Mouse (Mus musculus): ENCODE results near the gene Cox8a.

Cox8a gene

DNA sequence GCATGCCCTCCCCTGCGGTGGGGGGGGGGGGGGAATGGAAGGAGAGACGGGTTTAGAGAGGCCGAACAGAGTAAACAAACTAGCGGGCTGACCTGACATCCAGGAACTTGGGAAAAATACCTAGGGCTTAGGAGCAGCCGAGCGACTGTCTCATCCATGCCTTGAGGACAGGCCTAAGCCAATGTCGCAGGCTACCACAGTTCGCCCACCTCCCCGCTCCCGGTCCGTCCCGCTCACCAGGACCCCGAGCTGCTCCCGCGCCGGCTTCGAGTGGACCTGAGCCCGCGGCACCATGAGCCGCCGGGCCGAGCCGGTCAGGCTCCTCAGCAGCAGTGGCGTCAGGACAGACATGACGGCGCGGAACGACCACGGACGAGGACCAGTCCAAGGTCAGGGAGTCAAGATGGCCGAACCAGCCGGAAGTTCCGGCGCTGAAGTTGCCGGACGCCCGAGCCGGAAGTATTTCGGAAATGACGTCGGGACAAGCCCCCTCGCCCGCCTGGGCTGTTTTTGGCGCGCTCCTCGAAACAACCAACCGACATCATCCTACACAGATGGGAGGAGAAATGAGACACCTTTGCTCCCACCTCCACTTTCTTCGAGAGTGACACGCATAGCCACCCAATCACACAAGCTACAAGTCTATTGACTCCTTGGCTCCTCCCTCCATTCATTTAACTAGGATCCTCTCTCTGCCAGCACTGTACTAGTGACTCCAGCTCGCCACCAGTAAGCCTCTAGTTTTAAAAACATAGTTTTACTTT, at the start of gene Cox8a:
Gene Cox8a (minus strand): TSS at position 455 of the 764 bp plus-strand sequence.
- peak; percentile 91 to 92 for DNase-seq (ENCODE audit: low read depth in 1 of 2, low spot score in 2 of 2)

GRCm38 (mm10) chr19:7266421-7266831, 49.0 kb upstream of the Cox8a start:
- no peak for DNase-seq (ENCODE audit: low read depth in 1 of 2, low spot score in 2 of 2)

DNA sequence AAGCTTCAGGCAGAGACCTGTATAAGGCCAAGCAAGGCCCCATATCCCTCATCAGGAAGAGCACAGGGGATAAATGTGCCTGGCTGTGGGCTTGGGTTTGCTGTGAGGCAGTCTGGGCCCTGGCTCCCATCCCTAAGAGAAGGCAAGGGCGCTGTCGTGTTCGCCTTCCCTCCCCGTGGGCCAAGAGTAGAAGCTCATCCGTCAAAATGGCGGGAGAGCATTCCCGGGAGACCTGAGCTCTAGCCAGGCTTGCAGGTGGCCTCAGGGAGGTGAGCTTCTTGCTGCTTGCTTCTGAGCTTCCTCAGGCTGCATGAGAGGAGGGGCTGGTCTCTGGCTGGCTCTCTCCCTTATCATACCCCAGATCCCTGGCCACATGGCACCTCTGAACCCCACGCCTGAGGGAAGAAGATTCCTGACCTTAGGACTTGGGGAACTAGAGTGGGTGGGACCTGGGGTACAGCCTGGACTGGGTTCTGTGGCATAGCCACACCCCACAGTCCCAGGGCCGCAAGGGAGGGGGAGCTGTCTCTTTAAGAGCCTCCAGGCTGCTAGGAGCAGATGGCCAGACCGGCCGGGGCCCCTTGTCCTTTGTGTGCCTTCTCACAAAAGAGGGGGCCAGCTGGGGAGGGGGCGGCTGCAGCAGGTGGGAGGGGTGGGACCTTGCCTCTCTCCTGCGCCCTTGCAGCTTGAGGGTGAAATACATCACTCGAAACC, 48.2 kb upstream of the Cox8a start:
- DNase-seq (ENCODE audit: low read depth in 1 of 2, low spot score in 2 of 2), result no peak

GRCm38 (mm10) chr19:7264766-7265331, 47.4 kb upstream of the Cox8a start:
- no peak for DNase-seq (ENCODE audit: low read depth in 1 of 2, low spot score in 2 of 2)

GRCm38 (mm10) chr19:7264088-7264765, 46.8 kb upstream of the Cox8a start:
- peak in 1 of 2 experiments; percentile 57 for DNase-seq (ENCODE audit: low read depth in 1 of 2, low spot score in 2 of 2)

- no peak for DNase-seq (ENCODE audit: low read depth in 1 of 2, low spot score in 2 of 2)
These were observed 45.2 kb upstream of the Cox8a start for GRCm38 (mm10) chr19:7262592-7262991.

GRCm38 (mm10) chr19:7261964-7262363, 44.5 kb upstream of the Cox8a start:
- no peak for DNase-seq (ENCODE audit: low read depth in 1 of 2, low spot score in 2 of 2)

DNA sequence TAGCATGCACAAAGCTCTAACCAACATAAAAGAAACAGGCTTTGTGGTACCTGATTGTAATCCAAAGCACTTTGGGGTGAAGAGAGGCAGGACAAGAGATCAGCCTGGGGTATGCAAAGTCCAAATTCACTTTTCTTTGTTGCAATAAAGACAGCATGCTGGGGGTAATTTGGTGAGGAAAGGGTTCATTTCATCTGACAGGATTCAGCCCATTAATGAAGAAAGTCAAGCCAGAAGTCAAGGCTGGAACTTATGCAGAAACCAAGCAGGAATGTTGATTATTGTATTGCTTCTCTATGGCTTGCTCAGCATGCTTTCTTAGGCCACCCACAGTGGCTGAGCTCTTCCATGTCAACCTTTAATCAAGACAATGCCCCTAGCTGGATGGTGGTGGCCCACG, 44.1 kb upstream of the Cox8a start:
- no peak for DNase-seq (ENCODE audit: low read depth in 1 of 2, low spot score in 2 of 2)

DNA sequence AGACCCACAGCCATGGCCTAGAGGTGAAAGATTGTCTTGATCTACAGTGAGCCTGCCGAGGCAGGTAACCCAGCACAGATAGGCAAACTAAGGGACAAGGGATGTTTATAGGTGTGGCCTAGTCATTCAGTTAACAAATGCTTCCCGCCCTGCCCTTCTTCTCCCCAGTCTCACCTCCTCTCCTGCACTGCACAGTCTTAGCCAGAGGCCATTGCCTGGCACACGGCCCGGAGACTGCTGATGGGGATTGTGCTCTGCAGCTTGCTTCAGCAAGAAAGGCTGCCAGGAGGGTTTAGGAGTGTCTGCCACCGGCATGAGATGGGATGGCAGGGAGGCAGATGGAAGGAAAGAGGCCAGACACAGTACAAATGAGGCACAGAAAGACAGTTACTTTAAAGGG, 40.5 kb upstream of the Cox8a start:
- no peak for DNase-seq (ENCODE audit: low read depth in 1 of 2, low spot score in 2 of 2)

- no peak for DNase-seq (ENCODE audit: low read depth in 1 of 2, low spot score in 2 of 2)
These were observed 28.6 kb upstream of the Cox8a start for GRCm38 (mm10) chr19:7246021-7246420.

- peak; percentile 60 to 86 for DNase-seq (ENCODE audit: low read depth in 1 of 2, low spot score in 2 of 2)
These were observed 23.6 kb upstream of the Cox8a start, which contains the start of gene Naa40 for GRCm38 (mm10) chr19:7240782-7241690. TSS of gene Naa40 (minus strand) at chr19:7241183.

- DNase-seq (ENCODE audit: low read depth in 1 of 2, low spot score in 2 of 2), result peak in 1 of 2 experiments; percentile 15
These were observed 22.9 kb upstream of the Cox8a start for GRCm38 (mm10) chr19:7240291-7240690.

- DNase-seq (ENCODE audit: low read depth in 1 of 2, low spot score in 2 of 2), result no peak
These were observed 22.2 kb upstream of the Cox8a start for GRCm38 (mm10) chr19:7239574-7239973.

GRCm38 (mm10) chr19:7236742-7237141, 19.3 kb upstream of the Cox8a start:
- no peak for DNase-seq (ENCODE audit: low read depth in 1 of 2, low spot score in 2 of 2)

DNA sequence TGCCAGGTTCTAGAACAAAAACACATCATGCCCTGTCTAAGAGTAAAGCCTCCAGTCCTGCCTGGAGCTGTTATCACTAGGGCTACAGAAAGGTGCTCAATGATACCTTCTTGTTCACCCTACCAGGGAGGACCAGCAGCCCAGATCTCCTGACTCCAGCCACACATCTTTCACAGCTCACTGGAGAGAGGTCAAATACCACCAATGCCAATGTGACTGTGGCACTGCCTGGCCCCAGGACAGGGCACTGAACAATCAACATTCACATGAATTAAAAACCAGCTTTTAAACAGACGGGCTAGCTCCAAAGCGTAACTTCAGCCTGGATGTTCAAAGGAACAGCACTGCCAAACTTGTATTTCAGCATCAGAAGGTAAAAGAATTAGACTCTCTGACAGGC, 18.6 kb upstream of the Cox8a start:
- no peak for DNase-seq (ENCODE audit: low read depth in 1 of 2, low spot score in 2 of 2)

DNA sequence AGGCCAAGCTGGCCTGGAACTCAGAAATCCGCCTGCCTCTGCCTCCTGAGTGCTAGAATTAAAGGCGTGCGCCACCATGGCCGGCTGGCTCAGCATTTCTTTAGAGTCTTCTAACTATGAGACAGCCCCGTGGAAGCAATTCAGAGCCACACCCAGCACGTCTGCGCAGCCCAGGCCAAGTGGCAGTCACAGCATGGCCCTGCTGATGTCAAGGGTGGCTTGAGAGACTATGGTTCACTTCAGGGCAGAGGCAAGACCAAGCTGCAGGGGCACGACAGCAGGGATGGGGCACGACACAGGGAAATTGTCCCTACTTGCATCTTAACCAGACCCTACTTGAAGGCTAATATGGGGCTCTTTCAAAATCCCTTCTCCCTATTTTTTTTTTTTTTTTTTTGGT, 18.0 kb upstream of the Cox8a start:
- DNase-seq (ENCODE audit: low read depth in 1 of 2, low spot score in 2 of 2), result no peak

GRCm38 (mm10) chr19:7234537-7235221, 17.3 kb upstream of the Cox8a start:
- peak; percentile 48 to 79 for DNase-seq (ENCODE audit: low read depth in 1 of 2, low spot score in 2 of 2)

DNA sequence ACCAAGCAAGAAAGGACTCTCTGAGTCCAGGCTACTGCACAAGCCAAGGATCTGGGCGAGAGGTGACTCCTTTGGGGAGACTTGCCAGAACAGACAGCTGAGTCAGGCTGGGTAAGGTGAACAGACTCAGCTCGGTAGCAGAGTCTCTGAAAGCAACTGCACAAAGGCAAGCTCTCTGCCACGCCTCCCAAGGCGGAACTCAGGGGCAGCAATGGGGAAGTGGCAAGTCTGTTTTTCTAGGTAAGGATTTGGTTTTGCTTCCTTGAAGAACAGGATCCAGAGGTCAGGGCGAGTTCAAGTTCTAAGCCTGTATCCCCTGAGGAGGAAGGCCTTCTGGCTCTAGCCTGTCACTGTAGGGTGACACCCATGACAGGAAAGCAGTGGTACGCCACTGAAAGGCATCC, 9.1 kb upstream of the Cox8a start:
- DNase-seq (ENCODE audit: low read depth in 1 of 2, low spot score in 2 of 2), result peak; percentile 71 to 80

DNA sequence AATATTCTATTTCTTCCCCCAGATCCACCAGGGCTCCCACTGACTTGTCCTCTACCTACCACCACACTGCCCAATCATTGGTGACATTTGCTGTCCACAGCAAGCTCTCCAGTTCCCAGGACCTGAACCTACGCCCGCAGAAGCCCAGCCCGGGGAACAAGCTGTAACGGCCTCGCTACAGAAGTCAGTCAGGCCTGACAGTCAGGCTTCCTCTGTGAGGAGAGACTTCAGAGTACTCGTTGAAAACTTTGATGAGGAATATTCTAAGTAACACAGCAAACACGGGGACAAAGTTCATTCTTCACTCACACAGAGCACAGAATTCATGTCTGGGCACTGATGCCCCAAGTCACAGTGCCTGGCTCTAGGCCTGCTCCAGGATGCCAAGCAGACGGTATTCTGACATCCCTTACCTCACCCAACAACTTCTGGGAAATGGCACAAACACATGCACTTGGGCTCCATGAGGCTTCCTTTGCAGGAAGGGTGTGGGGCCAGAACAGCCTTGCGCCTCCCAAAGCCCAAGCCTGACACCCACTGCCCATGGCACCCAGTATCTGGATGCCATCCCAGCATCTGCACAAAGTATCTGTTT, 7.8 kb upstream of the Cox8a start:
- DNase-seq (ENCODE audit: low read depth in 1 of 2, low spot score in 2 of 2), result no peak

DNA sequence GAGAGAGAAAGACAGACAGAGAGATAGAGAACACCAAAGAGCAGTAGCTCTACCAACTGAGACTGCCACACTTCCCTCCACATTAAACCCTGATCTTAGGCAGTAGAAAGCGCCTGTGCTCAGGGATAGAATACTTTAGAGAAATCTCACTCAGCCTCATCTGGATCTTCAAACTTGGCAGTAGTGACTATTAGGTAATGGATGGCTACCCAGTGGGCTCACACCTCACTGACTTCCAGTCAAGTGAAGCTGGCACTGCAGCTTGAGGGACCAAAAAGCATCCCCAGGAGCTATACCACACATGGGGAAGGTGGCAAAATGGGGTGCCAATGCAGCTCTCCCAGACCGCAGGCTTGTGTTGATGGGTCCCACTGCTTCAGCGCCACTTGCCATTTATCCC, 6.8 kb upstream of the Cox8a start:
- DNase-seq (ENCODE audit: low read depth in 1 of 2, low spot score in 2 of 2), result no peak
